Mouse (Mus musculus): ENCODE measurements at regions not wholly inside any gene's neighbourhood (a gene's known extent, or its start where the extent isn't known, plus 50 kb on each side); places are given as distances from the start of the nearest gene placed in this dataset.

GRCm38 (mm10) chr9:118363929-118364328 is 114.1 kb upstream of the Eomes start:
- no peak overlapping the region for H3K27ac ChIP-seq (ENCODE audit: low read depth, low read length)
- no peak overlapping the region for H3K9ac ChIP-seq (ENCODE audit: low read depth, low read length)
- no peaks in the 10 kb centered on the region for H3K36me3 ChIP-seq (ENCODE audit: control insufficient read depth, insufficient read depth, low read length)
- H3K4me3 ChIP-seq (ENCODE audit: low read depth, low read length) = no peak overlapping the region
- WGBS = 87% methylated on average over 2 of the region's 2 CpGs
- H3K9me3 ChIP-seq (ENCODE audit: control insufficient read depth, low read length) = no peaks in the 10 kb centered on the region
- ATAC-seq (ENCODE audit: low FRiP score) (no peak), DNase-seq (ENCODE audit: low spot score) (no peak)
- H3K4me2 ChIP-seq (replicated peaks; ENCODE audit: low read depth, low read length) = no peak overlapping the region
- no peaks in the 10 kb centered on the region for H3K27me3 ChIP-seq (ENCODE audit: control insufficient read depth, insufficient read depth, low read length)
- H3K4me1 ChIP-seq (replicated peaks; ENCODE audit: control insufficient read depth, insufficient read depth, low read length) = no peaks in the 10 kb centered on the region

- Histone ChIP-seq H3K4me2 (replicated peaks; ENCODE audit: low read depth, low read length) (no peak overlapping the region), H3K9me3 (ENCODE audit: control insufficient read depth, low read length) (no peaks in the 10 kb centered on the region), H3K4me3 (ENCODE audit: low read depth, low read length) (no peak overlapping the region), H3K27ac (ENCODE audit: low read depth, low read length) (no peak overlapping the region), H3K27me3 (ENCODE audit: control insufficient read depth, insufficient read depth, low read length) (no peaks in the 10 kb centered on the region), H3K4me1 (replicated peaks; ENCODE audit: control insufficient read depth, insufficient read depth, low read length) (no peaks in the 10 kb centered on the region), H3K36me3 (ENCODE audit: control insufficient read depth, insufficient read depth, low read length) (no peaks in the 10 kb centered on the region), H3K9ac (ENCODE audit: low read depth, low read length) (no peak overlapping the region)
- ATAC-seq (ENCODE audit: low FRiP score) (no peak), DNase-seq (ENCODE audit: low spot score) (no peak)
- WGBS = 83% methylated on average over 9 of the region's 9 CpGs
Observed at GRCm38 (mm10) chr9:118365431-118365830, 112.6 kb upstream of the Eomes start.

- H3K4me3 ChIP-seq (ENCODE audit: low read depth, low read length) = no peak overlapping the region
- no peaks in the 10 kb centered on the region for H3K27me3 ChIP-seq (ENCODE audit: control insufficient read depth, insufficient read depth, low read length)
- H3K9ac ChIP-seq (ENCODE audit: low read depth, low read length) = no peak overlapping the region
- no peaks in the 10 kb centered on the region for H3K4me1 ChIP-seq (replicated peaks; ENCODE audit: control insufficient read depth, insufficient read depth, low read length)
- DNase-seq (ENCODE audit: low spot score) = no peak
- no peak for ATAC-seq (ENCODE audit: low FRiP score)
- no peak overlapping the region for H3K27ac ChIP-seq (ENCODE audit: low read depth, low read length)
- 83% methylated on average over 4 of the region's 4 CpGs for WGBS
- H3K4me2 ChIP-seq (replicated peaks; ENCODE audit: low read depth, low read length) = no peak overlapping the region
- H3K9me3 ChIP-seq (ENCODE audit: control insufficient read depth, low read length) = no peaks in the 10 kb centered on the region
- H3K36me3 ChIP-seq (ENCODE audit: control insufficient read depth, insufficient read depth, low read length) = no peaks in the 10 kb centered on the region
Observed at GRCm38 (mm10) chr9:118367314-118367713, 110.7 kb upstream of the Eomes start.

GRCm38 (mm10) chr9:118370581-118370980 is 107.4 kb upstream of the Eomes start:
- no peak overlapping the region for H3K4me3 ChIP-seq (ENCODE audit: low read depth, low read length)
- 82% methylated on average over 6 of the region's 6 CpGs for WGBS
- no peaks in the 10 kb centered on the region for H3K27me3 ChIP-seq (ENCODE audit: control insufficient read depth, insufficient read depth, low read length)
- no peaks in the 10 kb centered on the region for H3K4me1 ChIP-seq (replicated peaks; ENCODE audit: control insufficient read depth, insufficient read depth, low read length)
- H3K27ac ChIP-seq (ENCODE audit: low read depth, low read length) = no peak overlapping the region
- H3K4me2 ChIP-seq (replicated peaks; ENCODE audit: low read depth, low read length) = no peak overlapping the region
- ATAC-seq (ENCODE audit: low FRiP score) (no peak), DNase-seq (ENCODE audit: low spot score) (no peak)
- H3K9me3 ChIP-seq (ENCODE audit: control insufficient read depth, low read length) = no peaks in the 10 kb centered on the region
- no peak overlapping the region for H3K9ac ChIP-seq (ENCODE audit: low read depth, low read length)
- H3K36me3 ChIP-seq (ENCODE audit: control insufficient read depth, insufficient read depth, low read length) = no peaks in the 10 kb centered on the region

GRCm38 (mm10) chr9:118374680-118375079 is 103.3 kb upstream of the Eomes start:
- no peak for ATAC-seq (ENCODE audit: low FRiP score)

GRCm38 (mm10) chr9:118379055-118379454 is 99.0 kb upstream of the Eomes start:
- H3K4me3 ChIP-seq (ENCODE audit: low read depth, low read length) = no peak overlapping the region
- no peak overlapping the region for H3K9ac ChIP-seq (ENCODE audit: low read depth, low read length)
- ATAC-seq (ENCODE audit: low FRiP score) (no peak), DNase-seq (ENCODE audit: low spot score) (no peak)
- no peak overlapping the region for H3K4me2 ChIP-seq (replicated peaks; ENCODE audit: low read depth, low read length)
- 32% methylated on average over 6 of the region's 6 CpGs for WGBS
- H3K9me3 ChIP-seq (ENCODE audit: control insufficient read depth, low read length) = no peaks in the 10 kb centered on the region
- no peaks in the 10 kb centered on the region for H3K27me3 ChIP-seq (ENCODE audit: control insufficient read depth, insufficient read depth, low read length)
- no peak overlapping the region for H3K27ac ChIP-seq (ENCODE audit: low read depth, low read length)
- H3K4me1 ChIP-seq (replicated peaks; ENCODE audit: control insufficient read depth, insufficient read depth, low read length) = no peaks in the 10 kb centered on the region
- H3K36me3 ChIP-seq (ENCODE audit: control insufficient read depth, insufficient read depth, low read length) = no peaks in the 10 kb centered on the region

More at GRCm38 (mm10) chr9:118374680-118375079, 103.3 kb upstream of the Eomes start:
- Histone ChIP-seq H3K4me1 (replicated peaks; ENCODE audit: control insufficient read depth, insufficient read depth, low read length) (no peaks in the 10 kb centered on the region), H3K27me3 (ENCODE audit: control insufficient read depth, insufficient read depth, low read length) (no peaks in the 10 kb centered on the region), H3K4me3 (ENCODE audit: low read depth, low read length) (no peak overlapping the region), H3K9me3 (ENCODE audit: control insufficient read depth, low read length) (no peaks in the 10 kb centered on the region), H3K4me2 (replicated peaks; ENCODE audit: low read depth, low read length) (no peak overlapping the region), H3K9ac (ENCODE audit: low read depth, low read length) (no peak overlapping the region), H3K36me3 (ENCODE audit: control insufficient read depth, insufficient read depth, low read length) (no peaks in the 10 kb centered on the region), H3K27ac (ENCODE audit: low read depth, low read length) (no peak overlapping the region)
- DNase-seq (ENCODE audit: low spot score) = no peak
- 90% methylated on average over 5 of the region's 5 CpGs for WGBS

GRCm38 (mm10) chr9:118382532-118382931 is 95.5 kb upstream of the Eomes start:
- ATAC-seq (ENCODE audit: low FRiP score) (no peak), DNase-seq (ENCODE audit: low spot score) (no peak)
- Histone ChIP-seq H3K9me3 (ENCODE audit: control insufficient read depth, low read length) (no peaks in the 10 kb centered on the region), H3K9ac (ENCODE audit: low read depth, low read length) (no peak overlapping the region), H3K27ac (ENCODE audit: low read depth, low read length) (no peak overlapping the region), H3K36me3 (ENCODE audit: control insufficient read depth, insufficient read depth, low read length) (no peaks in the 10 kb centered on the region), H3K4me2 (replicated peaks; ENCODE audit: low read depth, low read length) (no peak overlapping the region), H3K4me3 (ENCODE audit: low read depth, low read length) (no peak overlapping the region), H3K27me3 (ENCODE audit: control insufficient read depth, insufficient read depth, low read length) (peaks cover 3% of the 10 kb centered on the region), H3K4me1 (replicated peaks; ENCODE audit: control insufficient read depth, insufficient read depth, low read length) (no peaks in the 10 kb centered on the region)
- 89% methylated on average over 3 of the region's 3 CpGs for WGBS

GRCm38 (mm10) chr9:118384610-118385009 is 93.4 kb upstream of the Eomes start:
- WGBS = 55% methylated on average over 2 of the region's 2 CpGs
- no peak for ATAC-seq (ENCODE audit: low FRiP score)
- no peaks in the 10 kb centered on the region for H3K9me3 ChIP-seq (ENCODE audit: control insufficient read depth, low read length)

GRCm38 (mm10) chr9:118387631-118388030 is 90.4 kb upstream of the Eomes start:
- no peak overlapping the region for H3K9ac ChIP-seq (ENCODE audit: low read depth, low read length)
- WGBS = 43% methylated on average over 8 of the region's 8 CpGs
- H3K27me3 ChIP-seq (ENCODE audit: control insufficient read depth, insufficient read depth, low read length) = peaks cover 18% of the 10 kb centered on the region
- H3K4me2 ChIP-seq (replicated peaks; ENCODE audit: low read depth, low read length) = no peak overlapping the region
- no peak overlapping the region for H3K27ac ChIP-seq (ENCODE audit: low read depth, low read length)
- ATAC-seq (ENCODE audit: low FRiP score) (no peak), DNase-seq (ENCODE audit: low spot score) (no peak)
- no peak overlapping the region for H3K4me3 ChIP-seq (ENCODE audit: low read depth, low read length)
- no peaks in the 10 kb centered on the region for H3K4me1 ChIP-seq (replicated peaks; ENCODE audit: control insufficient read depth, insufficient read depth, low read length)
- no peaks in the 10 kb centered on the region for H3K36me3 ChIP-seq (ENCODE audit: control insufficient read depth, insufficient read depth, low read length)
- no peaks in the 10 kb centered on the region for H3K9me3 ChIP-seq (ENCODE audit: control insufficient read depth, low read length)

More at GRCm38 (mm10) chr9:118384610-118385009, 93.4 kb upstream of the Eomes start:
- H3K27me3 ChIP-seq (ENCODE audit: control insufficient read depth, insufficient read depth, low read length) = peaks cover 15% of the 10 kb centered on the region
- H3K36me3 ChIP-seq (ENCODE audit: control insufficient read depth, insufficient read depth, low read length) = no peaks in the 10 kb centered on the region
- no peak overlapping the region for H3K4me3 ChIP-seq (ENCODE audit: low read depth, low read length)
- no peak overlapping the region for H3K9ac ChIP-seq (ENCODE audit: low read depth, low read length)
- no peak overlapping the region for H3K27ac ChIP-seq (ENCODE audit: low read depth, low read length)
- no peak overlapping the region for H3K4me2 ChIP-seq (replicated peaks; ENCODE audit: low read depth, low read length)
- DNase-seq (ENCODE audit: low spot score) = no peak
- H3K4me1 ChIP-seq (replicated peaks; ENCODE audit: control insufficient read depth, insufficient read depth, low read length) = no peaks in the 10 kb centered on the region

Data from hindbrain, embryonic 11.5 days (tissue).